Mouse (Mus musculus) T-helper 1 cell (primary cell): ENCODE measurements around the gene Zfp36l2.

Source experiments
- in situ Hi-C: fragments of 300-600 bp; cut with MboI, MseI; formaldehyde crosslinking; loops from one replicate; pipeline ENCODE4 v1.15.1; 2025; ENCODE audit warnings: high pct_unique_total_duplicates

Zfp36l2 gene

DNA sequence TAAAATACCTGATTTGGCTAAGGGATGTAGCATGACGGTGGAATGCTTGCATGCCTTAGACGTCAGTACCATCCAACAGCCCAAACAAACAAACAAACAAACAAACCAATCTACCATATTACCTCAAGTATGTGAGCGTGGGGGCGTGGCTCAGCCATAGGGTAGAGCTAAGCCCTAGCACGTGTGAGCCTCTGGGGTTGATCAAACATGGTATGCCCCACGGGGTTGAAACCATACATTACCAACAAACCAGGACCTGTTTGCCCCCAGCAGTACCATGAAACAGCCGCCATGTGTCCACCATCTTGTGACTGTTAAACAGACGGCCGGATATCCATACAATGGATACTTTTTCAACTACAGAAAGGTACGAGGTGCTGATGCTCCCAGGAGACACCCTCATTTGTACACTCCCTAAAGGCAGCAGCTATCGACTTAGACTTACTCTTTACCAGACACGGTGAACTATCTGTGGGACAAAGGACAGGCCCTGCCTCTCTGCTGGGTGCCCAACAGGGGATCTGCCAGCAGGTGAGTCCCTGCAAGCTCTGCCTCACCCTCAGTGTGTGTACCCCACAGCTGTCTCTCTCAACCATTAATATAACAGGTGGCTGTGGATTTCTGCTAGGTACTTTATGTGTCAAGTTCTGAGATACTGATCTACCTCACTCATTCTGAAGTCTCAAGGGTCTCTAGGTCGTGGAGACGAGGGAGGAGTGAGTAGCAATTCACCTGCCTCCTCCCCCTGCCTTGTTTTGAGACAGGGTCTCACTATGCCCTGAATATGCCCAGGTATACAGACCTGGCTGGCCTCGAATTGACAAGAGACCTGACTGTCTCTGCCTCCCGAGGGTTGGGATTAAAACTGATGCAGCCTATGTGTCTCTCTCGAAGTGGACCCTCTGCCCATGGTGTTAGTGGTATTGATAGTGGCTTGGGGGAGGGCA, 8.4 kb downstream of the Zfp36l2 start:
- in situ Hi-C loops = loop anchor here (5.0 kb wide), 1 partner anchor 52 kb away; no protein-coding TSS in a partner anchor

DNA sequence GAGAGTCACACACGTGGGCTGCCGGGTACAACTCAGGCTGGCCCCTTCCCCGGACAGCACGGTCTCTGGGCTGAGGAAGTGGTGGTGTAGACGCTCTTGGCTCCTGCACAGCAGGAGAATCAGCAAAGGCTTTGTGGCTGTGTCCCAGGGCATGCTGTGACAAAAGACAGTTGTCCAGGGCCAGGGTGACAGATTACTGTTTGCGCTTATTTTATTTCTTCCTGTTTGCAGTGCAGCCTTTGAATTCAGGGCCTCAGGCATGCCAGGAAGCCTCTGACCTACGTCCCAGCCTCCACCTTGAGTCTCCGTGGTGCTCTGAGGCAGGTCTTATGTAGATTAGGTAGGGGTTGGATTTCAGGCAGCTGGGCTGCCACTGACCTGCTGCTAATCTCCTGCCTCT, 10.3 kb downstream of the Zfp36l2 start:
- in situ Hi-C loops = loop anchor here (5.0 kb wide), 1 partner anchor 50 kb away; no protein-coding TSS in a partner anchor

DNA sequence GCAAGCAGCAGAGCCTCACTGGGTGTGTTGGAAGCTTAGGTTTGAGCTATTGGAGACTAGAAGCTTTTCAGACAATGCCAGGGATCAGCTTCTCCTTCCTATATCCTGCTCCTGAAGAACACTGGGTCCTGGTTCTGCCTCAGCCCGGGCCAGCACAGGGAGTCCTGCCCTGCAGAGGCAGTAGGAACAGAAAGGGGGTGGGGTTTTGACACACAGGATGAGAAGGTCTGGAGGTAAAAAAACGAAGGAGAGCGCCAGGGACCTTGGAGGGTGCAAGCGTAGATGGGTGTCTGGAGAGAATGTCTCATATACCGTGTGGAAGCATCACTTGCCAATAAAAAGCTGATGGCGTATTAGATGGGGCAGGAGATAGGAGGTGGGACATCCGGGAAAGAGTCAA, 11.3 kb downstream of the Zfp36l2 start:
- in situ Hi-C loops = loop anchor here (5.0 kb wide), 1 partner anchor 49 kb away; no protein-coding TSS in a partner anchor

DNA sequence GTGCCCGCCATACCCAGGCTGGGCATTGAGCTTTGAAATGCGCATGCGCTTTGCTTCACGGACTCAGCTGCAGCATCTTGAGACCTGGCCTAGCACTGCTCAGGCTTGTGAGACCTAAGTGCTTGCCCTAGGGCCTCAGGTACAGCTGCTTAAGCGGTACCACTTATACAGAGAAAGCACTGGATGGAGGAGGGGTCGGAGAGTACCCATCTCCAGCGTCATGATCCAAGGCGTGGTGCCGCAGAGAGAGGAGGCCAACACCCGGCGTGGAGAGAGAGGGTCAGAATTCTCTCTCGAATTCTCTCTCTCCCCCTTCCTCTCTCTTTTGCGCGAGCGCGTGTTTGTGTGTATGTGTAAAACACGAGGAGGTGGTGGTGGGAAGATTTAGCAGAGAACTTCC, 12.6 kb downstream of the Zfp36l2 start:
- in situ Hi-C loops = loop anchor here (5.0 kb wide), 1 partner anchor 48 kb away; no protein-coding TSS in a partner anchor

DNA sequence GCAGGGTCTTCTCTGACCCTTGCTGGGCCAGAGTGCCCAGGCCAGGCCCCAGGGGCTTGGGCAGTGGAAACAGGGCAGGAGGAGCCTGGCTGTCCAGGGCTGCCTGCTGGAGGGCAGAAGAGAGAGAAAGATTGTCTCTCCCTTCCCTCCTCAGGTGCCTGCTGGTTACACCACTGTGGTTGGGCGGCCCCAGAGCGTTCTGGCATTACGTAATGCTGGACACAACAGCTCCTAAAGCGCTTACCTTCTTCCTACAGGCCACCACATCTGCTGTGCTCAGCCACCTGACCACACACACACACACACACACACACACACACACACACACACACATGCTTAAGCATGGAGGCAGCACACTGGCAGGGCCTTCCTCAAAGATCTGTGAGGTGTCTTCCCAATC, 20.4 kb downstream of the Zfp36l2 start:
- in situ Hi-C loops = no loop called here

DNA sequence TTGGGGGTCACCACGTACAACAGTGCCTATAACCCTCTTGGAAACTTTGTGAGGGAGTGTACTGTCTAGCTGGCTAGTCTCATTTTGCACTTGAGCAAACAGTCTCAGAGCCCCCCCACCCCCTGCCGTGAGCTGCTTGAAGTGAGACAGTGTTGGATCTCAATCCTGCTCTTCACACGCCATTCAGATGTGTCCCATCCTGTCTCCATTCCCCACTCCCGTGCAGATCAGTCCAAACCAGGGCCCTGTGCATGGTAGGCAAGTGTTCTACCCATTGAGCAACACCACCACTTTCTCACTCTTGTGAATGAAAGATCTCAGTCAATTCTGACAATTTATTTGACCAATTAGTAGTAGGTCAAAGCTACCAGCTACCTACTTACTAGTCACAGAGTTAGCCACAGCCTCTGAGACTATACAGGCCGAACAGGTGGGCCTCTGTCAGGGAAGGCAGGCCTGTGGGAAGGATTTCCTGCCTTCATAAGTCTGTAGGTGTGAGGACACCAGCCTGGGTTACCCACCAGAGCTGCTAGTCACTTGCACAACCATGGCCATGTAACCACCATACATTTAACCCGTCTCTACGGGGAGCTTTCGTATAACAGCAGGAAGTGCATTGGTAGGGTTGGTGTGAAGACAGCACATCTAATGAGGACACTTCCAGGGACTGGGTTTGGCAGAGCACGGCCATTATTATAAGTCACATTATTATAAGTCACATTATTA, 21.4 kb downstream of the Zfp36l2 start:
- in situ Hi-C loops = no loop called here

DNA sequence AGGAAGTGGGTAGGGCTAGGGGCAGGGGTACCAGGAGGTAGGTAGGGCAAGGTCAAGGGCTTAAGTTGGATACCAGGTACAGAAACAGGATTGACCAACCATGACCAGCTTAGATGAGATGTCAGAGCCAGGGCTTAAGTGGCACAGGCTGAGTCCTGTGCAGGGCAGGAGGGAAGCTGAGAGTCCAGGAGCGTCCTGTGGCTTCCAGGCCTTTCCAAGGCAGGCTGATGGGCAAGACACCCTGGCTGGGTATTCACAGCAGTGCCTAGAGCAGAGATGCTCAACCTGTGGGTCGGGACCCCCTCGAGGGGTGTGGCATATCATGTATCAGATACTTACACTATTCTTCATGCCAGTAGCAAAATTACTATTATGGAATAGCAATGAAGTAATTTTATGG, 22.0 kb downstream of the Zfp36l2 start:
- in situ Hi-C loops = no loop called here

DNA sequence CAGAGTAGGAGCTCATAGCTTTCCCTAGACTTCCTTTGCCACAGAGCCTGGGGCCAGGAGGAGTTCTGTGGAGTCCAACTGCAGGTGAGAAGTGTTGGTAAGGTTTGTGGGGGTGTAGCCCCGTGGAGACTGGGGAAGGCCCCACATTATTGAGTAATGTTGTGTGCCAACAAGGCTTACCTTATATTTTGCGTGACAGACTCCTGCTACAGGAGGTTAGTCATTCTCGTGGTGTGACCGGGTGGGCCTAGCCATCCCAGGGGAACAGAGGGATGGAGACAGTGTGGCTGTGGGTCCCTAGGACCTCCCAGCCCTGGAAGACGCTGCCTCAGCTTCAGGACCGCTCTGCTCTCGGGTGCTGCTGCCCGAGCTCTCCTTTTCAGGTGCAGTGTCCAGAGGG, 23.6 kb downstream of the Zfp36l2 start:
- in situ Hi-C loops = no loop called here

DNA sequence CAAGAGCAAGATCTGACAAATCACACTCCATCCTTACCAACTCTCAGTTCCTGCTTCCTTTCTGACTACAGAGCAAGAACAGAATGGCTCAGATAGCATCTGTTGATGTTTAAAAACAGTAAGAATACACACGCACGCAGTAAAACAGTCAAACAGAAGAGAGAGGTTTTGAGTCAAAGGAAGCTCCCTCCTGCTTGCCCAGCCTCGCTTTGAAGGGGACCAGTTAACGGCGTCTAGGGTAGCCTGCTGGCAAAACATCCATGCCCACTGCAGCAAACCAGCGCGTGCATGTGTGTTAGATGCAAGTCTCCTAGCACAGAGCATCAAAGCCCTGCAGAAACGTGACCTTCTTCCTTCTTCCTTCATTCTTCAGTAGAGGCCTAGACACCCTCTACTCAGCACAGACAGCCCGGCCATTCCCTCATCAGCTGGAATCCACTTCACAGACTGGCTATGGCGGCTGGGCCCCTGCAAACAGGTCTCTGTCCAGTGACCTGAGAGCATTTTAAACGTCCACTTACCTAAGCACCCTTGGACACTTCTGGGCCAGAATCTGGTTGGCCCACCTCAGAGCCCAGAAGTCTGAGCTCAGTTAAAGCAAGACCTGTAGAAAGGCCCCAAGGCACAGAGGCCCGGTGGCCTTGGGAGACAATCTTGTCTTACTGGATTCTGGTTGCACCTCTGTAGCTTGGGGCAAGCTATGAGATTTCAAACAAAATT, 24.5 kb downstream of the Zfp36l2 start:
- in situ Hi-C loops = no loop called here

DNA sequence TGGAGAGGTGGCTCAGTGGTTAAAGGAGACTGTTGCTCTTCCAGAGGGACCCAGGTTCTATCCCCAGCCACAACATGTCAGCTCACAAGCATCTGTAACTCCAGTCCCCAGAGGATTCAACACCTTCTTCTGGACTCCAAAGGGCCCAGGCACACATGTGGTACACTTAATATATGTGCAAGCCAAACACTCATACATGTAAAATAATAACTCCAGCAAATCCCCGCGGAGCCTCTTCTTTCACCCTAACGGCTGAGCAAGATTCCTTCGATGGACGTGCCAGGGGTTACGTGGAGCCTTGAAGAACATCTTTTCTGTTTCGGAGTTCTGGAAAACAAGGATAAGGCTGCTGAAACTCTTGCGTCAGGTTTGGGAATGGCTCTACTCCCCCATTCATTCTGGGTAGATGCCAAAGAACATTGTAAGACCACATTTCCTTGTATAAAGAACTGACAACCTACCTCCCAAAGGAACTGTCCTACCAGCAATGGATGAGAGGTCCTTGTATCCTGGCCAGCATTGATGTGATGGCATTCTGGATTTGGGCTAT, 25.5 kb downstream of the Zfp36l2 start:
- in situ Hi-C loops = no loop called here

DNA sequence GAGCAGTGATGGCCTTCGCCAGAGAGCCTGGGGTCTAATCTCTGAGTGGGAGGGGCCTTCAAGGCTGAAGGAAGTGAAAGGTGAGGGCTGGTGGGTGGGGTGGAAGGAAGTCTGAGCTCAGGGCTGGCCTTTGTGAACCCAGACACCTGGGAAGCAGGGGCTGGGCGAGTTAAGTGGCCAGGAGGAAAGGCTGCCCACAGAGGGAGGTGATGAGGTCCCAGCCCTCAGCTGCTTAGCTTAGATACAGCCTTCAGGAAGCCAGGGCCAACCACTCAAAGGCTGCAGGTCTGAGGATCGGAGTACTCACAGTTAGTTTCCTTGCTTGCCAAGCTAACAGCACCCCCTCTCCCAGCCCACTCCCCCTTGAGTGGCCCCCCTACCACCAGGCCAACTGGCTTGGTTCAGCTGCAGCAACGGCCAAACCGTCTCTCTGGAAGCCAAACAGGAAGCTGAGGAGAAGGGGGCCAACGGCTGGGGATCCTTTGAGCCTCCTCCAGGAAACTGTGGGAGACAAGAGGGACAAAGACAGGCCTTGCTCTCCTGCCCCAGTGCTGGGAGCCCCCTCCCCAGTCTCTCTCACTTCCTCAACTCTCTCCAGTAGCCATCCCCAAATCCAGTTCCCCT, 26.4 kb downstream of the Zfp36l2 start:
- in situ Hi-C loops = no loop called here

DNA sequence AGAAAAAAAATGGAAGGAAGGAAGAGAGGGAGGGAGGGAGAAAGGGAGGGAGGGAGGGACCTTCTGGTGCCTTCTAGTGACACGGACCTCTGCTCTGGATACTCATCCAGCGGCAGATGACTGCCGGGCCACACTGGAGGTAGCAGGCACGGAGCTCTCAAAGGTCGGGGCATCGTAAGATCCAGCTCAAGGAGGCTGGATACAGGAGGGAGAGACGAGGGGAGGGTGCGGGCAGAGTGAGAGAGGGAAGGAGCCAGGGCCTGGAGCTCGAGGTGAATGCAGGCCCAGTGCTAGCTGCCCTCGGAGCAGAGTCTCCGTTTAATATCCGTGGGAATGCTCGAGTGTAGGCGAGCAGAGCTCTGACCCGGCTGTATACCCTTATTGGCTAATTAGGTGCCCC, 28.9 kb downstream of the Zfp36l2 start:
- in situ Hi-C loops = no loop called here

DNA sequence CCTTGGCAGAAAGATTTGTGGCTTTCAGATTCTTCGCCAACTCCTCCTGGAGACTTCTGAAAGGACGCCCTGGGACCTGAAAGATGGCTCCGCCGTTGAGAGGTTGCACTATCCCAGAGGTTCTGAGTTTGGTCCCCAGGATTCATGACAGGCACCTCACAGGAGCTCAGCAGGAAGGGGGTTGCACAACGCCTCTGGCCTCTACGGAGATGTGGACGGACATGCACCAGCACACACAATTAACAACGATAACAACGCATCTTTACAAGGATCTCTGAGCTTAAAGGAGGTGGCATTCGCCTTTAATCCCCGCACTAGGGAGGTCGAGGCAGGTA, 29.3 kb downstream of the Zfp36l2 start:
- in situ Hi-C loops = no loop called here

DNA sequence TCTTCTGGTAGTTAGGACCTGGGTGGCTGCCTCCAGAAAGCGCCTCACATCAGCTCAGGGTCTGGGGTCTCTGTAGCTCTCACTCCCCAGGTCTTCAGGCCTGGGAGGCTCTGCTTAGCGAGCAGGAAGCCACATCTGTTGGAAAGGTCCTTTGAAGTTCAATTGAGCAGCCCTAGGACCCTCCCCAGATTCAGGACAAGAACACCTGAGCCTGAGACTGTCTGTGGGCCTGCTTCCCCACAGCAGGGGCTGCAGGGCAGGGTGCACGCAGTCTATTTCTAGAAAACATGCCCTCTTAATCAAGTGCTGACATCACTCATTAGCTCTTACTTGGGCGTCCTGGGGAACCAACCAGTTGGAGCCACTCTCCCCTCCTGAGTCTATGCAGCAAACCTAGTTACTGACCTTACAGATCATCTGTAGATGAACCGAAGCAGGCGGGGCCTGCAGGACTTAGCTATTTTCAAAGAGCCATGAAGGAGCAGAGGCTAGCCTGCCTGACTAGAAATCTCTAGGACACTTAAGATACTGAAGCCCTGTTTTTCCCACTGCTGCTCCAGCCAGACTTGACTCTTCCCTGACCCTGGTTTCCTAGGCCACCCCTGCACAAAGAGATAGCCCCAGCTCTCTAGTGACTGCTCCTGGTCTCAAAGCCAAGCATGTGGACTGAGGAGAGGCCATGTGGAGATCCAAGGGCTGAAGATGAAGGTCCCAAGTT, 29.8 kb downstream of the Zfp36l2 start:
- in situ Hi-C loops = no loop called here

DNA sequence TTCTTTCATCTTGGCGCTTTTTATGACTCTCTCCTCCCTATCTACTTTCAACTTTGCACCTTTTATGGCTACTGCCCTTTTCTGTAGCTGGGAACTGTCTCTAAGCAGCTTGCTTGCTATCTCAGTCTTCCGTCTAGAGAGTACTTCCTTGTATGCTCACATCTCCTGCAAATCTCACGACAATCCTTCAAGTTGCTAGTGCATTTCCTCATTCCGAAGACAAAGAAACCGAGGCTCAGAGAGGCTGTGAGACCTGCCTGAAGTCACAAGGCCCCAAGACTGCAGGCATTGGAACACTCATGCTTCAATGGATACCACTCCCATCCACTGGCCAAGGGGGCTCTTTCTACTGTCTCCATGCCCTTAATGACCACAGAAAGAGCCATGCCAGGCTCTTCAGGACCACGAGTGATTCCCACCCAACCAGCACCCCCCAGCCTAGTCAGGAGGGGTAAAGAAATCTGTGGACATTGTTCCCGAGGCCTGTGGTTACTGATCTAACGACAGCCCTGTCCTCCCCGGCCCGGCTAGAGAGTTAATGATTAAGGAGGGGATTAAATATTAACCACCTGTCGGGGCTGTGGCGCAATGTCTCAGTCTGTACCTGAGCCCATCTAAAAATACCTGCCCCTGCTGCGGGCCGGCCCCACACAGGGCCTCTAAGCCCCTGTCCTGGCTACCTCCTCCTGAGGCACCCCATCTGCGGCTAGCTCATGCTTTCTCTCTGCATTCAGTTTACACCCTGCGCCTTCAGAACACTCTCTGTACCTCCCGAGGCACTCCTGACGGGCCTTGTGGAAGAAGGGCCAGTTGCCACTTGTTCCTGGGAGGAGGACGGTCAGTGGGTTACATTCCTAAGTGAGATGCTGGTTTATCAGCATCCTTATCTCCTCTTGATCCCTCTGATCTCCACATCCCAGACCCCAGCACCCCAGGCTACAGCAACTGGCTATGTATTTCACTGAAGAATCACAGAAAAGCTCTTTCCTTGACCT, 30.7 kb downstream of the Zfp36l2 start:
- in situ Hi-C loops = no loop called here

DNA sequence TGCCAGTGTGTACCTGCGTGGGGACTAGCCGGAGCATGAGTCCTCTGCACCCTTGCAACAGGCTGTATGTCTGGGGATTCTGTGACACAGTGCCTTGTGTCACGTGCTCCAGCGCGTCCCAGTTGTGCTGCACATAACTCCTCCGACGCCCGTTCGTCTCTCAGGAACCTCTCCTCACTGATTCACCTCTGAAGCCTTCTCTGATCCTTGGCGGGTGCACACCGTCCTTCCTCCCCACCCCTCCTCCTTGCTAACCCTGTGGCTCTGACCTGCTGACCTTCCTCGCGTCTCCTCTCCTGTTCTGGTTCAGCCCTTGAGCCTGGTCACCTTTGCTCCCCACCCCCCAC, 31.5 kb downstream of the Zfp36l2 start:
- in situ Hi-C loops = no loop called here

DNA sequence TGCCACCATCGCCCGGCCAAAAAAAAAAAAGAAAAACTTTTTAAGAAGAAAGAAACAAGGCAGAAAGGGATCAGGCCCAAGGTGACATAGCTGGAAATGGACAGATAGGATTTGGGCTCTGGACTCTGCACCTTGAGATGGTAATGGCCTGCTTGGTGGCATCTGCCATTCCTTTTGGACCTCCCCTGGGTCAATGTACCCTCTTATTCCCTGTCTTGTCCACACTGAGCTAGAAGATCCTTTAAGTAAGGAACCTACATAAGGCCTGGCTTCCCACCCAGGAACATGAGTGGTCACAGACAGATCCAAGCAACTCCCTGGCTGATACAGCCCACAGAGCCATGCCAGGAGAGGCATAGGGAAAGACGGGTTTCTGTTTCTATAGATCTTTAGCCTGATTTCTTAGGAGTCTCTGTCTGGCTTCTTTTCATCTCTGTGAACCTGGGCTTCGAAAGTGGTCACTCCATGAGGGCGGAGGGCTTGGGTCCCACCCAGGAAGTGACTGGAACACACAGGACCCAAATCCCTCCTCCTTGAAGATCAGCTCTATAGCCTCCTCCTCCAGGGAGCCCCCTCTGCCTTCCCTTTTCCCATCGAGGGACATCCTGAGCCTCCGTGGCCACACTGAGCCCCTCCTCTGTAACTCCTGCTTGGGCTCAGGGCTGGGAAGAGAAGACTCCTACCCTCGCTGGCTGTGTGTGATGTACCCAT, 32.1 kb downstream of the Zfp36l2 start:
- in situ Hi-C loops = no loop called here

DNA sequence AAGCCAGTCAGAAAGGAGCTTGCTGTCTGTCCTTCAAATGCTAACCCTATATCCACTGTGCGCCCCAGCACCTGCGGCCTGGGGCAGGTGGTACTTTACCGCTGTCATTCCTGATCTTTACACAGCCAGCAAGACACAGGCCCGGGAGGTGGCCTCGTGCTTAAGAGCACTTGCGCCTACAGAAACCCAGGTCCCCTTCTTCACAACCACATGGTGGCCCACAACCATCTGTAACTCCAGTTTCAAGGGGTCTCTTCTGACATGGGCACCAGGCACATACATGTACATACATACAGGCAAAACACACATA, 32.8 kb downstream of the Zfp36l2 start:
- in situ Hi-C loops = no loop called here
